Mouse (Mus musculus): ENCODE measurements around the gene St6galnac3. TPM values are rescaled to one million over a fixed set of nuclear protein-coding genes. Genes with fewer than 3 reads are reported as not detected.
A peak's percentile ranks its signal among the peaks of the same experiment; 100 is the strongest.

Gene St6galnac3
- polyA plus RNA-seq, 1 experiment from 2014 or later, result 22.7 TPM

- no peaks in the 10 kb centered on the region for H3K27me3 ChIP-seq (replicated peaks)
- H3K9ac ChIP-seq, result no peak overlapping the region
- WGBS, result 55% methylated on average over 7 of the region's 7 CpGs
- no peaks in the 10 kb centered on the region for H3K36me3 ChIP-seq (replicated peaks)
- H3K27ac ChIP-seq, result peak overlapping the region; percentile 51
- H3K4me3 ChIP-seq, result no peak overlapping the region
- no peaks in the 10 kb centered on the region for H3K9me3 ChIP-seq
- H3K4me1 ChIP-seq, result peaks cover 22% of the 10 kb centered on the region
- H3K4me2 ChIP-seq, result no peak overlapping the region
- ATAC-seq (replicated peaks), result peak; percentile 43; the same call in 1 of the 2 replicates
Observed at GRCm38 (mm10) chr3:153421918-153422290, 303.1 kb downstream of the St6galnac3 start.

DNA sequence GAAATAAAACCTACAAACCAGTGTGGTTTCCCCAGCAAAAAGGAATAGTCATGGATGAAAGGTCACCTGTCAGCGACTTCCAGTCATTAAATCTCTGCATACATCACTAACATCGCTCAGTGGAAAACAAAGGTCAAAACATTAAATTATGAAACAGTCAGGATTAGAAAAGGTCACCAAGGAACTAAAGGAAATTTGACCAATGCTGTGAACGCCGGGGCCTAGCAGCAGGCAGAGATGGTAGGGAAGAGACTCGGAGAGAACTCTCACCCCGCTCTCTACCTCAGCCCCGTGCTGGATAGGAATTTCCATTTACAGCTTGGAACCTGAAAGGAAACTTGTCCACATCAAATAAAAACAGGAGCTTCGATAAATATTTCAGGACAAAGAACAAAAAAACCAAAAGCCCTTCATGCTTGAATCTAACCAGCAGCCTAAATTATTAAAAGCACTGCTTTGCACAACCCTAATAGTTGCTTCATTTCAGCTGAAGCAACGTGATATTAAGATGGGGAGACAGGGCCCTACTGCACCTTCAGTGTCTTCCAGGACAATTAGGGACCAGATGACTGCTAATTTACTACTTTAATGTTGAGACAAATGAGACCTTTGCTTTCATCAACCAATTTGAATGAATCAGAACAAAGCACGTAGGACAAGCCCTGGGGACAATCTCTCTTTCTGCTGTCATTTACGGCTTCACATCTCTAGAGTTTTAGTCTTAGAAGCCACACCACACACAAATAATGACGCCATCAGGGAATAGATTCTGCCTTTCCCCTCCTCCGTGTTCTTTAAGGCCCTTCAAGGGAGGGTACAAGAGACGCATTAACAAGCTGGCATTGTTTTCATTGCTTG lies 303.7 kb downstream of the St6galnac3 start:
- H3K36me3 ChIP-seq (replicated peaks), result no peaks in the 10 kb centered on the region
- H3K4me1 ChIP-seq, result peaks cover 22% of the 10 kb centered on the region
- H3K4me2 ChIP-seq, result no peak overlapping the region
- H3K27ac ChIP-seq, result peak overlapping the region; percentile 51
- no peaks in the 10 kb centered on the region for H3K9me3 ChIP-seq
- no peak overlapping the region for H3K4me3 ChIP-seq
- peak; percentile 65 for ATAC-seq (replicated peaks)
- no peak overlapping the region for H3K9ac ChIP-seq
- H3K27me3 ChIP-seq (replicated peaks), result no peaks in the 10 kb centered on the region
- 46% methylated on average over 14 of the region's 14 CpGs for WGBS

DNA sequence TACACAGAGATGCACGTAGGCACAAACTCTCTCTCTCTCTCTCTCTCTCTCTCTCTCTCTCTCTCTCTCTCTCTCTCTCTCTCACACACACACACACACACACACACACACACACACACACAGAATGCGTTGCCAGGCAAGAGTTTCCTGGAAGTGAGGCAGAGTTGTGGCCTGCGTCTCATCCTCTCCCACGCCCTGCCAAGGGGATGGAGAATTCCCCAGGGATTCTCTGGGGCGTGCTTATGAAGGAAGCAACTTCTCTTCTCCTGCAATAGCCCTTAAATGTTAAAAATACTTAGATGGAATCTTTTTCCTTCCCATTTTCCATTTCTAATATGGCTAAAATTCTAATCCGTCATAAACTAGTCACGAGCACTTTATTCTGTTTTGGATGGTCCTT lies 305.6 kb downstream of the St6galnac3 start:
- Histone ChIP-seq H3K9ac (no peak overlapping the region), H3K4me1 (peaks cover 22% of the 10 kb centered on the region), H3K9me3 (no peaks in the 10 kb centered on the region), H3K4me2 (no peak overlapping the region), H3K27ac (no peak overlapping the region), H3K4me3 (no peak overlapping the region), H3K36me3 (replicated peaks) (no peaks in the 10 kb centered on the region), H3K27me3 (replicated peaks) (no peaks in the 10 kb centered on the region)
- WGBS, result 84% methylated on average over 7 of the region's 7 CpGs
- no peak for ATAC-seq (replicated peaks)

DNA sequence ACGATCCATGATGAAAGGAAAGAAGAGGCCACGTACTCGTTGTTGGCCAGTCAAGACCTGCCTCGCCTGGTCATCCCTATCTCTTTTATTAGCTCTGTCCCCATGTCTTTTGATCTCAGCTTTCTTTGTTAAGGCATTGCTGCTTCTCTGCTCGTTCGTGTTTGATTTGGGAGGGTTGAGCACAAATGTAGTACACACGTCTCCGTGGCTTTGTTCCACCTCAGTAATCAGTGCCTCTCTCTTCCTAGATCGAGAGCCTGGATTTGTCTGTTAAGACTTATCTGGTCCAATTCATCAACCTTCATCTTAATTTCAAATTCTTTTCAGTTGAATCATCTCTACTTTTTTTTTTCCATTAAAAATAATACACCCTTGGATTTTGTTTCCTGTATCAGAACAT lies 308.0 kb downstream of the St6galnac3 start:
- Histone ChIP-seq H3K27ac (peak overlapping the region; percentile 34; the same call in 1 of the 2 replicates), H3K27me3 (replicated peaks) (no peaks in the 10 kb centered on the region), H3K4me3 (no peak overlapping the region), H3K9me3 (no peaks in the 10 kb centered on the region), H3K36me3 (replicated peaks) (no peaks in the 10 kb centered on the region), H3K4me1 (peaks cover 17% of the 10 kb centered on the region), H3K4me2 (no peak overlapping the region), H3K9ac (no peak overlapping the region)
- ATAC-seq (replicated peaks), result no peak
- 29% methylated on average over 9 of the region's 9 CpGs for WGBS

- no peak overlapping the region for H3K4me3 ChIP-seq
- H3K27me3 ChIP-seq (replicated peaks), result no peaks in the 10 kb centered on the region
- peaks cover 11% of the 10 kb centered on the region for H3K4me1 ChIP-seq
- no peak for ATAC-seq (replicated peaks)
- H3K4me2 ChIP-seq, result no peak overlapping the region
- no peaks in the 10 kb centered on the region for H3K36me3 ChIP-seq (replicated peaks)
- H3K27ac ChIP-seq, result no peak overlapping the region; the same call in 1 of the 2 replicates
- no peak overlapping the region for H3K9ac ChIP-seq
- no peaks in the 10 kb centered on the region for H3K9me3 ChIP-seq
- WGBS, result 71% methylated on average over 4 of the region's 4 CpGs
Observed at GRCm38 (mm10) chr3:153416383-153416782, 308.6 kb downstream of the St6galnac3 start.

DNA sequence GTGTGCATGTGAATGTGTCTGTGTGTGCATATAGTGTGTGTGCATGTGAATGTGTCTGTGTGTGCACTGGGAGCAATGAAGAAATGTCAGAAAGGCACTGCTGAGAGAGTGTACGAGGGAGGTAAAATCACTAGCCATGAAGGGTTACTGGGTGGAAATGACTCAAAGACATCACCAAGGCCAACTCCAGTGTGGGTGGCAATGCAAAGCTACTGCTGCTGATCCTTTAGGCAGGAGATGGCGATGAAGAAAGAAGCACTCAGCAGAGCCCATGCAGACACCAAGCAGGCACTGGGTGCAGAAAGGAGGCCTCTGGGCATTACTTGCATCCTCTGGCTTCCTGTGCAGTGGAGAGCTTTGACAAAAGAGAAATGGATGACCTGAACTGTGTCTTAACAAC lies 310.8 kb downstream of the St6galnac3 start:
- H3K27me3 ChIP-seq (replicated peaks), result no peaks in the 10 kb centered on the region
- ATAC-seq (replicated peaks), result no peak
- no peak overlapping the region for H3K27ac ChIP-seq
- WGBS, result 87% methylated on average over 2 of the region's 2 CpGs
- no peak overlapping the region for H3K4me3 ChIP-seq
- no peaks in the 10 kb centered on the region for H3K9me3 ChIP-seq
- no peaks in the 10 kb centered on the region for H3K36me3 ChIP-seq (replicated peaks)
- 0 out of 2 replicates have a peak, but pooled peaks cover 2% of the 10 kb centered on the region for H3K4me1 ChIP-seq
- no peak overlapping the region for H3K4me2 ChIP-seq
- H3K9ac ChIP-seq, result no peak overlapping the region

DNA sequence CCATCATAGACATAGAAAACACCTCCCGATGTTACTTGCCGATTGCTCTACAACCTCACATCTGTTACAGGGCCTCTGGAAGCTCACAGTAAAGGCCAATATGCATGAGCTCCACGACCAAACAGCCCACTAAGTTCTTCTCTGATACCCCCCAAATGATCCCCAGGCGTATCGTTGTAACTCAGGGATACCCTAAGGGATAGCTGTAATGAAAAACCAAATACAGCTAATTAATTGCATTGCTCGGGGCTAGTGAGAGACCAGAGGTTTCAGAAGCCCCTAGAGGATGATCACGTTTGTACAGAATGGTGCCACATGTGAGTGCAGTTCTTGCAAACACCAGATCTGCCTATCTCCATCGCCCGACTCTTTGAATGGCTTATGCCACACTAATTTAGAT lies 315.7 kb downstream of the St6galnac3 start:
- Histone ChIP-seq H3K4me2 (no peak overlapping the region), H3K4me1 (peaks cover 16% of the 10 kb centered on the region), H3K9me3 (no peaks in the 10 kb centered on the region), H3K27me3 (replicated peaks) (no peaks in the 10 kb centered on the region), H3K9ac (no peak overlapping the region), H3K36me3 (replicated peaks) (no peaks in the 10 kb centered on the region), H3K27ac (no peak overlapping the region), H3K4me3 (no peak overlapping the region)
- 0 out of 2 replicates have a peak, but pooled peaks have one; percentile 11 for ATAC-seq (replicated peaks)
- WGBS, result 44% methylated on average over 9 of the region's 9 CpGs

DNA sequence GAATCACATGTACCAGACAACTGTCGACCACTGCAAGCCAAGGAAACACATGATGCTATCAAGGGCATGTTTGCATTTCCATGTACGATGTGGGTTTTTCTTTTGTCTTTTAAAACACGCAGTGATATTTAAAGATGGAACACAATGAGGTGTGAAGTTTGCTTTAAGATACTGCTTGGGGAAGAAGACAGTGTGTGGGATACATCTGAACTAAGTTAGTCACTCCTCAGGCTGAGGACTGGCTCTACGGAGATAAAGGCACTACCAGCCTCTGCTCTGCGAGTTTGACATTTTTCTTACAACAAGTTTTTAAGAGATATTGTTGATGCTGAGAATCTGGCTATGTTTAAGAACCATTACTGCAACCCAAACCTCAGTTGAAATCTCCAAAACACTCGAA lies 316.6 kb downstream of the St6galnac3 start:
- no peak overlapping the region for H3K4me2 ChIP-seq
- H3K4me1 ChIP-seq, result peaks cover 16% of the 10 kb centered on the region
- no peak overlapping the region for H3K4me3 ChIP-seq
- H3K9me3 ChIP-seq, result no peaks in the 10 kb centered on the region
- H3K27ac ChIP-seq, result no peak overlapping the region
- 96% methylated on average over 6 of the region's 6 CpGs for WGBS
- H3K36me3 ChIP-seq (replicated peaks), result no peaks in the 10 kb centered on the region
- H3K9ac ChIP-seq, result no peak overlapping the region
- no peaks in the 10 kb centered on the region for H3K27me3 ChIP-seq (replicated peaks)
- ATAC-seq (replicated peaks), result no peak

GRCm38 (mm10) chr3:153407698-153408097 lies 317.3 kb downstream of the St6galnac3 start:
- 94% methylated on average over 6 of the region's 6 CpGs for WGBS

GRCm38 (mm10) chr3:153406858-153407257 lies 318.1 kb downstream of the St6galnac3 start:
- Histone ChIP-seq H3K27me3 (replicated peaks) (no peaks in the 10 kb centered on the region), H3K4me3 (no peak overlapping the region), H3K9ac (no peak overlapping the region), H3K36me3 (replicated peaks) (no peaks in the 10 kb centered on the region), H3K27ac (no peak overlapping the region), H3K4me1 (peaks cover 16% of the 10 kb centered on the region), H3K4me2 (no peak overlapping the region), H3K9me3 (no peaks in the 10 kb centered on the region)
- WGBS, result 100% methylated on average over 1 of the region's 1 CpGs
- peak; percentile 55; the same call in 1 of the 2 replicates for ATAC-seq (replicated peaks)

More at GRCm38 (mm10) chr3:153407698-153408097, 317.3 kb downstream of the St6galnac3 start:
- H3K27ac ChIP-seq, result no peak overlapping the region
- H3K9ac ChIP-seq, result no peak overlapping the region
- H3K9me3 ChIP-seq, result no peaks in the 10 kb centered on the region
- ATAC-seq (replicated peaks), result no peak
- H3K4me1 ChIP-seq, result peaks cover 16% of the 10 kb centered on the region
- no peak overlapping the region for H3K4me2 ChIP-seq
- no peaks in the 10 kb centered on the region for H3K36me3 ChIP-seq (replicated peaks)
- H3K27me3 ChIP-seq (replicated peaks), result no peaks in the 10 kb centered on the region
- H3K4me3 ChIP-seq, result no peak overlapping the region

DNA sequence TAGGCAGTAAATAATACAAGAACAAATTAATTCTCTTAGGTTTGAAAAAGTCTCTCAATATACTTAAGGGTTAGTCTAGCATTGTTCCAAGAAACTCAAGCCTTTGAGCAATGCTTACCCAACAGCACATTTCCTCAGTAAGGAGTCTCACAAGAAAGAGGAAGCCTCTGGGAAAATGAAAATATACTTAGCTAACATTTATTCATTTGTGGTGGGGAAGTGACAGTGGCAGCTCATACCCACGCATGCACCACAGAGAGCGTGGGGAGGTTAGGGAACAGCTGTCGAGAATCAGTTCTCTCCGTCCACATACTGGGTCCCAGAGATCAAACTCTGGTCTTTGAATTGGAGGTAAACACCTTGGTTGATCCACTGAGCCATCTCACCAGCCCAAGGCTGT lies 318.8 kb downstream of the St6galnac3 start:
- H3K4me3 ChIP-seq, result no peak overlapping the region
- no peak for ATAC-seq (replicated peaks)
- no peaks in the 10 kb centered on the region for H3K36me3 ChIP-seq (replicated peaks)
- H3K4me2 ChIP-seq, result no peak overlapping the region
- peaks cover 16% of the 10 kb centered on the region for H3K4me1 ChIP-seq
- no peak overlapping the region for H3K9ac ChIP-seq
- H3K9me3 ChIP-seq, result no peaks in the 10 kb centered on the region
- WGBS, result 73% methylated on average over 4 of the region's 4 CpGs
- H3K27me3 ChIP-seq (replicated peaks), result no peaks in the 10 kb centered on the region
- H3K27ac ChIP-seq, result 0 out of 2 replicates have a peak overlapping the region, but pooled peaks have one; percentile 46

- Histone ChIP-seq H3K9me3 (no peaks in the 10 kb centered on the region), H3K4me1 (peaks cover 16% of the 10 kb centered on the region), H3K4me3 (no peak overlapping the region), H3K27me3 (replicated peaks) (no peaks in the 10 kb centered on the region), H3K36me3 (replicated peaks) (no peaks in the 10 kb centered on the region), H3K27ac (0 out of 2 replicates have a peak overlapping the region, but pooled peaks have one; percentile 46), H3K9ac (no peak overlapping the region), H3K4me2 (no peak overlapping the region)
- WGBS, result 30% methylated on average over 10 of the region's 10 CpGs
- ATAC-seq (replicated peaks), result 0 out of 2 replicates have a peak, but pooled peaks have one; percentile 25
Observed at GRCm38 (mm10) chr3:153405643-153406042, 319.3 kb downstream of the St6galnac3 start.

DNA sequence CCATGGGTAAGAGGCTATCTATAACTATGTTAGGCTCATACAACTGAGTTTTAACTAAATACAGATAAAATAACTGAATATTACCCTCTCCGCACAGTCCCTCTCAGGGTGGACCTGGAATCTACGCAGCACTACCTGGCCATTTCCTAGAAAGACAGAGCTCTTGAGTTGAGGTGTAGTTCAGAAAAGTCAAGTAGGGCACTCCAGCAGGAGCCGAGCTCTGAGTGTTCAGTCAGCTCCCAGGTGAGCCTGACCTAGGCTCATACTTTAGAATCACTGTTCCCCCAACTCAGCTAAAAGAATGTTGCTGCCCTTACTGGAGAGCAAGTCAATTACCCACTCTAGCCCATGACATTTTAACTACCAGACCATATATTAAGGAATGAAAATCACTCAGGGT lies 324.7 kb downstream of the St6galnac3 start:
- Histone ChIP-seq H3K36me3 (replicated peaks) (no peaks in the 10 kb centered on the region), H3K4me1 (peaks cover 7% of the 10 kb centered on the region), H3K4me2 (no peak overlapping the region), H3K9ac (no peak overlapping the region), H3K9me3 (no peaks in the 10 kb centered on the region), H3K27me3 (replicated peaks) (no peaks in the 10 kb centered on the region), H3K27ac (no peak overlapping the region), H3K4me3 (no peak overlapping the region)
- 96% methylated on average over 3 of the region's 3 CpGs for WGBS
- no peak for ATAC-seq (replicated peaks)

All from midbrain, embryonic 15.5 days (tissue).